Mouse (Mus musculus) G1E (cell line): Measurements from ENCODE around the gene Cdk14.

ENCODE experiments used
- CTCF ChIP-seq: IDR thresholded peaks from 2 replicates; pipeline ENCODE4 v1.5.1; 2012; ENCODE audit warnings: low read depth, low read length, inconsistent platforms, mixed read lengths
- TAL1 ChIP-seq: conservative IDR thresholded peaks from 2 replicates; pipeline ENCODE4 v1.6.1; 2012; ENCODE audit warnings: low read depth, low read length, inconsistent platforms, mixed read lengths

- TF ChIP-seq CTCF = no peak
- no peak for TF ChIP-seq TAL1
Measured at GRCm38 (mm10) chr5:4934491-4934890, 485.6 kb downstream of the Cdk14 start.
